Mouse (Mus musculus) mouse embryonic stem cell (cell line): ENCODE measurements around the gene Rbm15.
"Not testable (repeated sequence)": the region's sequence is repeated elsewhere in the genome, so short reads cannot be mapped to it uniquely, and the experiment has no call there.

Source experiments
- in situ Hi-C, 2 experiments: fragments of 300-500 bp; cut with MboI; formaldehyde crosslinking; loops; 1 replicate in 1 of 2; 3 replicates in 1 of 2; pipeline ENCODE4 v1.14.3; 2019 to 2020; ENCODE audit warnings: low sequenced_read_pairs in 2 of 2, low pct_unique_long_range_greater_than_20kb in 1 of 2, mixed read lengths in 1 of 2; ENCODE audit not compliant: unreplicated experiment in 1 of 2

Gene Rbm15

DNA sequence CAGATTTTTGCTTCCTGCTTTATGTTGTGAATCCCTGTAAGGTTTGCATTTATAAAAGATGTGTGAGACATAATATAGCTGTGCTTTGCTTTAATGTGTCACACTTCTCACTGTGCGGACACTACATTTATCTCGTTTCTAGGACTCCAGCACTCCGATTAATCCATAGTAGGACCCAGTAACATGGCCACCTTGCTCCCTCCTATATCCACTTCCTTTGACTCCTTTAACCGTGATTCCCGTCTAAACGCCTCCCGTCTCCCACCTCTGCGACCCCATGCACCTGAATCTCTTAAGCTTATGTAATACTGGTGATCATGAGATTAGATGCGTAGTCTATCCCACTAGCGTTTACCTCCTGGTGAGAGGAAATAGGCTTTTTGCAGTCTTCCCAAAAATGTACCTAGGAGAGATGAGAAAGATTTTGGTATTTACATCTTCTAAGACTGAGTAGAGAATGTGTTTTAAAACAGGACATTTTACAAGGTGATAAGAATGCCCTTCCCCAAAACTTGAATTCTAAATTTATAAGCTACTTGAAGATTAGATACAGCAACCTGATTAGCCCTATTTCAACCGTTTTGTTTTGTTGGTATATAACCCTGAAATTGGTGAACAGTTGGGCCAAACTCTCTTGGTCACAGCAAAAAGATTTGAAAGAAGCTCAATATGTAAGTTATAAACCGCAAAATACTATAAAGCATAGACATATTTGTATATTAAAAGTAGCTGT is 895 bp upstream of the Rbm15 start:
- in situ Hi-C loops = loop anchor here in 1 of 2 experiments (25.0 kb wide), 1 partner anchor 1372 kb away; the partner anchor contains the start of genes Atp5f1, Ovgp1 and Wdr77

DNA sequence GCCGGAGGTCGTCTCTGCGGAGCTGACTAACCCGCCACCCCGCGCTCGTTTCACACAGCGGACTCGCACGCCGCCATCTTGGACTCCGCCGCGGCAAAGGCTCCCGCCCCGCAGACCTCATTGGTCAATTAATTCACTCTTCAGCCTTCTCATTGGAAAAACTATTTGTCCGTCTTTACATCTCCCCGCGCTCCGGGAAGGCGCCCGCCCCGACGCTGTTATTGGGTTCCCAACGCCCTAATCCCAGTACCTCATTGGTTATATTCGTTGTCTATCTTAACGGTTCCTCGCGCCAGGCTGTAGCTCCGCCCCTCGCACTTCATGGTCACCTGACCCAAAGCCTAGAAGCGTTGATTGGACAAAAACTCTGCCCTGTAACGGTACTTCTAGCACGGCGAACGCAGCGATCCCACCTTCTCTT is 503 bp downstream of the Rbm15 start:
- in situ Hi-C loops = loop anchor here in 1 of 2 experiments (25.0 kb wide), 1 partner anchor 1371 kb away; the partner anchor contains the start of genes Atp5f1, Ovgp1 and Wdr77

DNA sequence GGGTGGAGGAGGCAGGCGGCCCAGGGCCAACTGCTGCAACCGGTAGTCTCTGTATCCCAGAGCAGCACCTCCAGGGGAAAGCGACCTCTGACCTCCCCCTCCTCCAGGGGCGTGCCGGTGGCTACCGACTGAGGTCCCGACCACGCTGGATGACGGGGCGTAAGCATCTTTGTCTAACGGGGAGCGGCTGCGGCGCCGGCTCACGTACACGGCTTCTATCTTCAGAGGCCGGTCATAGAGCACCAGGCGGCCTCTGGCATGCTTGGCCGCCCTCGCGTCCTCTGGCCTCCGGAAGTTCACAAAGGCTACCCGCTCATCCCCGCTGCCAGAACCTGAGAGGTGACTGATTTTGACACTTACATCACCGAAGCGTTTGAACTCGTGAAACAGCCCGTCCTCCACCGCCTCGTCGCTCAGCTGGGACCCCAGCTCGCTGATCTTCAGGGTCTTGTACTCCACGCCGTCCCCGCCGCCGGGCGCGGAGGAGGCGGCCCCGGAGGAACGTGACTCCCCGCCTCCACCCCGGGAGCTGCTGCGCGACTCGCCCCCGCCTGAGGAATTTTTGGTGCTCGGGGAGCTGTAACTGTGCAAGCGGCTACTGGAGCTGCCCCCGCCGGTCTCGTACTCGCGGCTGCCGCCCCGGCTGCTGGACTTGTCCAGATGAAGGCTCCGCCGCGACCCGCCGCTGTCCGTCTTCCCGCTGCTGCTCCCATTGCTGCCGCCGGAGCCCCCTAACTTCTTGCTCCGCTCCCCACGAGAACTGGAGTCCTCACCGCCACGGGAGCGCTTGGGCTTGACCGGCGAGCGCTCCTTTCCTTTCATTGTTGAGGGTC is 1.1 kb downstream of the Rbm15 start:
- in situ Hi-C loops = loop anchor here in 1 of 2 experiments (25.0 kb wide), 1 partner anchor 1370 kb away; the partner anchor contains the start of genes Atp5f1, Ovgp1 and Wdr77

DNA sequence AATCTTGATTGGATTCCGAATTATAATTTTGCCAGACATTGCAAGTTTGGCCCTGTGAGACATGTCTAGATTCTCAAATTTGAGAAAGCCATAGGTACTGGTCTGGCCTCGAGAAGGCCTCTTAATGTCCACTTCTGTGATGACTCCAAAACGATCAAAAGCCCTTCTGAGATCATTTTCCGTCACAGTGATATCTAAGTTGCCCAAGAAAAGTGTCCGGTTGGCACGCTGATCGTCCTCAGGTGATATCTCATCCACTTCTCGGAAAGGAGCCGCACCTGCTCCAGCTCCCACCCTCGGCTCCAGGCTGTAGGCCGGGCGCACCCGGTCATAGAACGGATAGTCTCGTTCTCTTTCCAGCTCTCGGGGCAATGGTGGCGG is 1.7 kb downstream of the Rbm15 start:
- in situ Hi-C loops = loop anchor here in 1 of 2 experiments (25.0 kb wide), 1 partner anchor 1369 kb away; the partner anchor contains the start of genes Atp5f1, Ovgp1 and Wdr77

DNA sequence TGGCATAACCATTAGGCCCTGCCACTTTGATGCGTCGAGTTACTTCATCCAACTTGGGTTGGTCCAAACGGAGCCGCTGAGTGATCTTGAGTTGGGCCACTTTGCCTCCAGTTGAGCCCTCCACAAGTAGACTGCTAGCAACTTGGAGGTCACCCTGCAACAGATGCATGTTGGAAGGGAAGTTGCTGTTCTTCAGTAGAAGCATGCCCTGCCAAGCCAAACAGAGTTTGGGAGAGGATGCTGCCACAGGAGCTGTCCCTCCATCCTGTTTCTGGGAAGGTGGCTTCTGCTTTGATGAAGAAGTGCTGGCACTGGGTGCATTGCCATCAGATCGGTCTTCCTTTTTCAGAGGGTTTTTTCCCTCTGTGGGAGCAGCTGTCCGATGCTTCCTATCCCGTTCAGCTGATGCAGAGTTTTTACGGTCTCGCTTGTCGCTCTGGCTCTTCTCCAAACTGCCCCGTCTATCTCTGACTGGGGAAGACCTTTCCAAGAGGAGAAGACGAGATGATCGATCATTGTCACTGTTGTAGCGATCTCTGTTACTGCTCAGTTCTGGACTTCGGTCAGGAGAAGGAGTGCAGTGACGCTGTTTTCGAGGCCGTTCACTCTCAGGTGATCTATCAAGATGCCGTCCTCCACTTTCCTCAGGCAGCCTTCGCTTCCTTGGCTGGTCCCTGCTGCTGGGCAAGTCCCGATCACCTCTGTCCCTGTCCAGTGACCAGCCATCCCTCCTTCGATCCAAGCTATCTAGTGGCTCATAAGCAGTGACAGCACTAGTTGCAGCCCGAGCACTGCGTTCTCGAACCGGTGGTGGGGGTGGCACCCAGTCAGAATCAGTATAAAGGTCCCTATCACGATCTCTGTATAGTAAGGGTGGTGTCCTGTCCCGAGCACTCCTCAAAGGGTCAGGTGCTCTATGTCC is 2.7 kb downstream of the Rbm15 start:
- in situ Hi-C loops = loop anchor here in 1 of 2 experiments (25.0 kb wide), 1 partner anchor 1368 kb away; the partner anchor contains the start of genes Atp5f1, Ovgp1 and Wdr77

DNA sequence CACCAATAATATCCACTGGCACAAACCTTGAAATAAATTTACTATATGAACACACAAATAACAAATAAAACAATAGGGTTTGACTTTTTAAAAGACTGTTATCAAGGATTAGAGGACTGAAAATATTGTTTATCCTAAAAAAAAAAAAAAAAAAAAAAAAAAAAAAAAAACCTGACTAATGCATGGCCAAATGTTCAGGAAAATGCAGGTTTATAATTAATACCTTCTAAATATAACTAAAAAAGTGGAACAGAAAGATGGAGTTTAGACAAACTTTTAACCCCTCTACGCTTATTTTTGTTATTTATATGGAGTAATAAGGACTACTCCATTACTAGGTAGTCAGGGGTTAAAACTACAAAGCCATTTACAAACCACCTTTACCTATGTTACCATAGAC is 7.0 kb downstream of the Rbm15 start:
- in situ Hi-C loops = loop anchor here in 1 of 2 experiments (25.0 kb wide), 1 partner anchor 1364 kb away; the partner anchor contains the start of genes Atp5f1, Ovgp1 and Wdr77

DNA sequence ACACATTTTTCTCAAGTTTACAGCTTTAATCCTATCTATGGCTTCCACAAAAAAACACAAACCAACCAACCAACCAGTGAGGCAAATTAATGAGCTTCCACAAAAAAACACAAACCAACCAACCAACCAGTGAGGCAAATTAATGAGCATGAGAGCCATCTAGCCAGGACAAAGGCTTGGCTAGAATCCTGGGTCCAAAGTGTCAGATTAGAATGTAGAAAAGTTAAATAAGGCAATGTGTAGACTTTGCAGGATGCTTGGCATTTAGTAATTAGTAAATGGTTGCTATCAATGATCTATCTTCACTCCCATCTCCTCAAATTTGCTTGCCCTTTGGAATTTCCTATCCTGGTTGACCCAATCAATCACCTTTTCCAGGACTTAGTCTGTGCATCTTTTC is 11.7 kb downstream of the Rbm15 start:
- in situ Hi-C loops = no loop called here

DNA sequence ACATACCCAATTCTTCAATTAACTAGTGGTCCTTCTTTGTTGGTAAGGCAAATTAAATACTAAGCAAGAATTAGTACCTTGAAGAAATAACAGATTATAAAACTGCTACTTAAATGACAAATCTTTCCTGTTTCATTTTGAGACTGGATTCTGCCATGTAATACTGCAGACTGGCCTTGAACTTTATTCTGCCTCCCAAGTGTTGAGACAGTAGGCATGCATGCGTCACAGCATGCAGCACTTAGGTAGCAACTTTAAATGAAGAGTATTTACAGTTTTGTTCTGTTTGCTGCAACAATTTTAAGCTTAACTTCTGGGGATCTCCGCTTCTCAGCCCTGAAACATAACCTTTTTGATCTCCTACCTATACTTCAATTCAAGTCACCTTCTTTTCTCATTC is 12.3 kb downstream of the Rbm15 start:
- in situ Hi-C loops = no loop called here

DNA sequence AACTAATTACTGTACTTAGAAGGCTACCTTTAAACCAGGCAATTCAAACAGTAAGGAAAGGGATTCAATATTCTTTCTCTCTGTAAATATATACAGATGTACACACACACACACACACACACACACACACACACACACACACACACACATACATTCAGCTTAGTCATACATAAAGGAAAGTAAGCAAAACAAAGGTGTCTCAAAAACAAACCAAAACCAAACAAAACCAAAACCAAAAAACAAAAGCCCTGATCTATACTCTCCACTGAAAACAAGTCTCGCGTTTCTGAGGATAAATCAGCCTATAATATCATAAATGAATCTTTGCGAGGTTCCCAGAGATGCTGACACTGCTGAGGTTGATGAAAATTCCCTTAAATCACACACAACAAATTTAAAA is 16.1 kb downstream of the Rbm15 start:
- in situ Hi-C loops = no loop called here

DNA sequence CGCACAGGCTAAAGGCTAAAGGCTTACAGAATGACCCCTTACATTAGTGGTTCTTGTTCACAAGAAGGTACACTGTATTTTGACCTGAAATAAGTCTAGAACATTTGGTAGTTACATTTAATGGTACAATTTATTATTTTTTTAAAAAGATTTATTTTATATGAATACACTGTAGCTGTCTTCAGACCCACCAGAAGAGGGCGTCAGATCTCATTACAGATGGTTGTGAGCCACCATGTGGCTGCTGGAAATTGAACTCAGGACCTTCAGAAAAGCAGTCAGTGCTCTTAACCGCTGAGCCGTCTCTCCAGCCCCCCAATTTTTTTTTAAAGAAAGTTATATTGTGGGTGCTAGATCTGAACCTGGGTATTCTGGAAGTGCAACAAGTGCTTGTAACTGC is 36.6 kb downstream of the Rbm15 start:
- in situ Hi-C loops = not testable (repeated sequence)

DNA sequence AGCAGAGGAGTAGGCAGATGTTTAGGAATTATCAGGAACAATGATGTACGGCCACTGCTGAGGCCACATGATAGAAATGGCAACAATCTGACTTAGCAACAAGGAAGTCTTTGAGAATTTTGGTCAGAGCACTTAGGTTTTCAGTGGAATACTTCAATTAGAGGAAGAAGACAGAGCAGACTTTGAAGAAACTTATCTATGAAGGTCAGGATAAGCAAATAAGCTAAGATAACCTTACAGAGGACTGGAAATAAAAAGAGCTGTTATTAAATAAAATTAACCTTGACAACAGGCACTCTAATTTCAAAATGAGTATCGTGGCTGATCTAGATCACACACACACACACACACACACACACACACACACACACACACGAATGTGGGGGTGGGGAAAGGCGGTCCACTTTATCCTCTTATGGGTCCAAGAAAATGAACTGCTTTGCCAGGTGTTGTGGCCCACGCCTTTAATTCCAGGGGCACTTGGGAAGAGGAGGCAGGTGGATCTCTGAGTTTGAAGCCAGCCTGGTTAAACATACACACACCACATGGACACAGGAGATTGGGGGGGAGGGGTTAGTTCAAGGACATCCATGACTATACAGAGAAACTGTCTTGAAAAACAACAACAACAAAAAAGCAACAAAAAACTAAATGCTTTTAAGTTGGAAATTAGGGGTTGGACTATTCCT is 37.7 kb downstream of the Rbm15 start:
- in situ Hi-C loops = no loop called here

DNA sequence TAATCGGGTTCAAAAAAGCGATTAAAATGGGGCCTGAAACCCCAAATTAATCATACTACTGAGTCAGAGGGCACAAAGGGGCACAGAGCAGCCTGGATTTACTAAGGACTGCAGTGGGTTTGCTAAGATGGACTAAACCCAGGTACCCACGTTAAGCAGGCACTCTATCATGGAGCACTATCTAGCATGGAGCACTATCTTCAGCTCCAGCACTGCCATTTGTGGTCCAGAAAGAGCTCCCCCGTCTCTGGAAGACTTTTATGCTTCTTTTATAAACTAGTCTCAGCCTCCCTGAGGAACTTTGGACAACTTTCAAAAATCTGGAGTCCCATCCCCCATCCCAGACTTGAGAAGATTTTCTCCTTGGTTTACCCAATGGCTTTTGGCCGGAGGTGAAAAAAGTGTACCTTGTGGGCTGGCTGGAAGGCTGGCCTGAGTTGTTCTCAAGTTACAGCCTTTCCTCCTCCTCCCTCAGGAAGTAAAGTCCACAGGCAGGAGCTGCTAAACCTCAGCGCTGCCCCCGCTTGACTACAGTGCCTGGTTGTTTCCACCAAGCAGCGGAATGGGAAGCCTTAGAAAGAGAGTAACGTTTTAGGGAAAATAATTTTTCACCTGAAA is 42.6 kb downstream of the Rbm15 start, which contains the start of gene Slc16a4:
TSS of gene Slc16a4 (plus strand) at position 467 of the 618 bp plus-strand sequence.
- in situ Hi-C loops = no loop called here

DNA sequence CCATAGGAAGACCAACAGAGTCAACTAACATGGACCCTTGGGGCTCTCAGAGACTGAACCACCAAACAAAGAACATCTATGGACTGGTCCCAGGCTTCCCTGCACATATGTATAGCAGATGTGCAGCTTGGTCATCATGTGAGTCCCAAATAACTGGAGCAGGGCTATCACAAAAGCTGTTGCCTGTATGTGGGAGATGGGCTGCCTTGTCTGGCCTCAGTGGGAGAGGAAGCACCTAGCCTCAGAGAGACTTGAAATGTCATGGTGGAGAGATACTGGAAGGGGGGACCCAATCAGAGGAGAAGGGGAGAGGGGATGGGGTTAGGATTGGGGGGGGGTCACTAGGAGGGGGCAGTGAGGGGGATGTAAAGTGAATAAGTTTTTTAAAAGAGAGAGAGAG is 46.1 kb downstream of the Rbm15 start:
- in situ Hi-C loops = no loop called here

DNA sequence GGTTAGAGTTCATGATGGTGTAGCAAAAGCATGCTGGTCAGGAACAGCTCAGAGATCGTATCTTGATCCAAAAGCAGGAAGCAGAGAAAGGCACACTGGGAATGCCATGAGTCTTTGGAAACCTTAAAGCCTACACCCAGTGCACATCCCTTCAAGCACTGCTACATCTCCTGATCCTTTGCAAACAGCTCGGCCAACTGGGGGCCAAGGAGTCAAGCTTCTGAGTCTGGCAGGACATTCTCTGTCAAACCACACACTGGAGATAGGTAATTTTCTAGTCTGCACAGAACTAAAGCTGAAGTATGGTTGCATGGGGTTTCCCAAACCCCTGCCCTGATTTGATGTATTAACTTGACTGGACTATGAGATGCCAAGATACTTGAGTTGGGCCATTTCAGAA is 47.4 kb downstream of the Rbm15 start:
- in situ Hi-C loops = no loop called here

DNA sequence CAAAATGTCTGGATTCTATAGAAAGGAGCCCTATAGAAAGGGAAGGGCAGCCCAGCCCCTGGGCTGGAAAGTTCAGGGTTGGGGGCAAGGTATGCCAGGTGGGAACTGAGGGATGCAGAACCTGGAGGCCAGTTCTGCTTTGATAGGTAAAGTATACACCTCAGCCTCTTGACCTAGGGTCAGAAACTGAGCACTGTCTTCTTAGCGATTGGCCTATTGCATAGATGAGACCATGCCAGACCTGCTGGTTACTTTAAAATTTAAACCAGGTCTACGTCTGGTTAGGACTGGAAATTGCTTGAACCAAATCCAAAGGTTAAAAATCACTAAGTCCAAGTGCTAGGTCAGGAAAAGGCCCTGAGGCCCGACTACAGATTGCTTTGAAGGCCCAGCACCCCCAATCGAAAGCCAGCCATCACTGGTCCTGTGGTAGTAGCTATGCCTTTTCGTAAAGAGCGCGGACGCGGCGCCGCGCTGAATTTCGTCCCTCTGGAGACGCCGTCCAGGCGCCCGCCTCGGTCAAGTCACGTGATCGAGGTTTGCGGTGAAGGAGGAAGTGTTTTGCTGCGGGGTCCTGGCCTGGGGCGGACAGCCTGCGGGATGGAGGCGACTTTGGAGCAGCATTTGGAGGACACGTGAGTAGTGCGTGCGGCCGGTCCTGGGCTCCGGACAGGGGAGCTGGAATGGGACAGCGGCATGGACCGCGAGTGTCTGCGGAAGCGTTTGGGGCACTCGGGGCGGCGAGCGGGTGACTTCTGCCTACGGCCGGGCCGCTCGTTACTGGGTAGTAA is 54.8 kb downstream of the Rbm15 start, which contains the start of gene Lamtor5:
TSS of gene Lamtor5 (plus strand) at position 380 of the 791 bp plus-strand sequence.
- in situ Hi-C loops = no loop called here

DNA sequence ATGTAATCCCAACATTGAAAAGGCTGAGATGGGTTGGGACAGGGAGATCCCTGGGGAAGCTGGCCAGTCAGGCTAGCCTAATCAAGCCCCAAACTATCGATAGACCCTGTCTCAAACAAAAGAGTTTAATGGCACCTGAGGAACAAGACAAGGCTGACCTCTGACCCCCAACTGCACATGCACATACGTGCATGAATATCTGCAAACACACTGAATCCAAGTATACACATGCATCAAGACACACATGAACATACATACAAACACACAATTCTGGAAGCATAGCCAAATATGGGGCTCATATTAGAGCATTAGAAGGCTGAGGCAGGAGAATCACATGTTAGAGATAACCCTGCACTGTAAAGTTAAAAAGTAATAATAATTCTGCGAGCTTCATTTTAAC is 56.8 kb downstream of the Rbm15 start:
- in situ Hi-C loops = no loop called here
